12 mouse cellular contexts compared by ENCODE assay signal in the genomic region with DNA sequence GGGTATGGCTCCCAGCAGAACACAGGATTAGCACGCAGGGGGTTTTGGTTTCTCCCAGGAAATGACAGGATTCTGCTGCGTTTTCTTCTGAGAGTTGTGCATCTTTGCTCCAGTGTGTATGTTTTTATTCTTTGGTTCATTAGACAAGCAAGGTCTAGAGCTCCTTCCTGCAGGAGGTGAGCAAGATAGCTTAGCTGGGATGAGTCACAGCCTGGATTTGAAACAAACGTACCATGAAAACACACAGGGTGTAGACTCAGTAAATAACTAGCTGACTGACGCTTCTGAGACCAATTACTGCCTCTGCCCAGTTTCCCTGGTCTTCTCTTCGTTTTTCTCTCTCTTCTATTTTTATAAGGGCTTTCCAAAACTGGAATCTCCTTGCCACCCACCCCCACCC.
DNase-seq lines count a peak whose midpoint lies in the region; ATAC-seq and TF ChIP-seq lines count a peak whose summit lies in the region.
"Had no signal": no experiment of that assay in that cellular context is flagged by ENCODE, and none has a peak within 500 bp of the region (broad histone marks: within the 10 kb centered on the region; RNA-seq: fewer than 3 reads in every experiment).

No protein-coding gene starts in this region.

- no peaks in the 10 kb centered on the region for H3K9me3 ChIP-seq in kidney, embryonic 15.5 days (replicated peaks)
- no peaks in the 10 kb centered on the region for H3K9me3 ChIP-seq in forebrain, embryonic 14.5 days (replicated peaks; ENCODE audit: control insufficient read depth, low read length)
- no peaks in the 10 kb centered on the region for H3K9me3 ChIP-seq in midbrain, embryonic 16.5 days (replicated peaks; ENCODE audit: control insufficient read depth, low read length, poor library complexity, severe bottlenecking)
- H3K9me3 ChIP-seq: lung, embryonic 15.5 days had no signal

- peaks cover 23% of the 10 kb centered on the region for H3K4me1 ChIP-seq in kidney, embryonic 15.5 days
- peaks cover 15% of the 10 kb centered on the region for H3K4me1 ChIP-seq in forebrain, embryonic 14.5 days (ENCODE audit: control insufficient read depth, insufficient read depth, low read length)
- H3K4me1 ChIP-seq in midbrain, embryonic 16.5 days (ENCODE audit: control insufficient read depth, insufficient read depth, low read length): peaks cover 13% of the 10 kb centered on the region
- peaks cover 6% of the 10 kb centered on the region; the same call in 1 of the 2 replicates for H3K4me1 ChIP-seq in lung, adult 2 months (ENCODE audit: control insufficient read depth, insufficient read depth, low read length)

- no peaks in the 10 kb centered on the region for H3K36me3 ChIP-seq in kidney, embryonic 15.5 days
- no peaks in the 10 kb centered on the region for H3K36me3 ChIP-seq in forebrain, embryonic 14.5 days (ENCODE audit: control insufficient read depth, insufficient read depth, low read length)
- H3K36me3 ChIP-seq in midbrain, embryonic 16.5 days (ENCODE audit: control insufficient read depth, insufficient read depth, low read length): no peaks in the 10 kb centered on the region
- H3K36me3 ChIP-seq: lung, embryonic 15.5 days had no signal

- H3K27me3 ChIP-seq in kidney, embryonic 15.5 days: peaks cover 15% of the 10 kb centered on the region; the same call in 1 of the 2 replicates
- H3K27me3 ChIP-seq in forebrain, embryonic 14.5 days (replicated peaks; ENCODE audit: control insufficient read depth, insufficient read depth, low read length): no peaks in the 10 kb centered on the region
- peaks cover 4% of the 10 kb centered on the region; the same call in 1 of the 2 replicates for H3K27me3 ChIP-seq in midbrain, embryonic 16.5 days (ENCODE audit: control insufficient read depth, insufficient read depth, low read depth, low read length)
- H3K27me3 ChIP-seq: CH12.LX had no signal

- H3K9ac ChIP-seq in kidney, embryonic 15.5 days: no peak overlapping the region
- peak overlapping the region; percentile 22; the same call in 1 of the 2 replicates for H3K9ac ChIP-seq in forebrain, embryonic 14.5 days (ENCODE audit: low read length)
- no peak overlapping the region; the same call in 1 of the 2 replicates for H3K9ac ChIP-seq in midbrain, embryonic 16.5 days (ENCODE audit: low read depth, low read length)
- H3K9ac ChIP-seq: lung, embryonic 15.5 days had no signal

- TF ChIP-seq CTCF in lung, adult 2 months (IDR thresholded peaks at IDR 0.05; ENCODE audit: insufficient read depth, low read length): no peak

- no peak overlapping the region for H3K27ac ChIP-seq in kidney, embryonic 15.5 days
- peak overlapping the region; percentile 68; the same call in 1 of the 2 replicates for H3K27ac ChIP-seq in forebrain, embryonic 14.5 days (ENCODE audit: low read depth, low read length)
- H3K27ac ChIP-seq in midbrain, embryonic 16.5 days (ENCODE audit: low read length): peak overlapping the region; percentile 52
- H3K27ac ChIP-seq: lung, embryonic 15.5 days had no signal

- H3K4me3 ChIP-seq in kidney, embryonic 15.5 days (replicated peaks): no peak overlapping the region
- H3K4me3 ChIP-seq in forebrain, embryonic 14.5 days (ENCODE audit: low read depth, low read length): no peak overlapping the region
- H3K4me3 ChIP-seq in midbrain, embryonic 16.5 days (ENCODE audit: low read depth, low read length): no peak overlapping the region
- H3K4me3 ChIP-seq in lung, adult 2 months (replicated peaks; ENCODE audit: extremely low read depth, low read depth, low read length): no peak overlapping the region
- H3K4me3 ChIP-seq: erythroblast, embryonic 14.5 days had no signal

- no peak for ATAC-seq in kidney, embryonic 15.5 days (replicated peaks; ENCODE audit: low FRiP score)
- no peak for ATAC-seq in forebrain, embryonic 14.5 days
- ATAC-seq in midbrain, embryonic 16.5 days: no peak

- DNase-seq in kidney, adult 9 months: no peak
- peak; percentile 34 for DNase-seq in Muller cell, postnatal 12 days (ENCODE audit: inconsistent ontology term)
- DNase-seq in forebrain, embryonic 14.5 days (ENCODE audit: low spot score): no peak
- DNase-seq in cerebellum, adult 8-10 months: no peak
- no peak for DNase-seq in urinary bladder, adult 2 months (ENCODE audit: low spot score)
- DNase-seq in lung, adult 2 months: no peak
- DNase-seq: retina, postnatal 1 day had no signal

- peak overlapping the region; percentile 60 for H3K4me2 ChIP-seq in kidney, embryonic 15.5 days
- H3K4me2 ChIP-seq in forebrain, embryonic 14.5 days (ENCODE audit: low read length): peak overlapping the region; percentile 52; the same call in 1 of the 2 replicates
- peak overlapping the region; percentile 40 for H3K4me2 ChIP-seq in midbrain, embryonic 16.5 days (ENCODE audit: low read length)

- TF ChIP-seq POLR2A in lung, adult 2 months (IDR thresholded peaks at IDR 0.05; ENCODE audit: borderline replicate concordance, extremely low read depth, low read depth, low read length): no peak

- WGBS in kidney, embryonic 15.5 days: 27% methylated on average over 5 of the region's 5 CpGs
- WGBS in forebrain, embryonic 14.5 days: 27% methylated on average over 5 of the region's 5 CpGs
- 28% methylated on average over 5 of the region's 5 CpGs for WGBS in midbrain, embryonic 16.5 days
- WGBS in lung, adult 2 months: 64% methylated on average over 5 of the region's 5 CpGs
